Comparison of ENCODE assay signal across 28 mouse cellular contexts in the genomic region with DNA sequence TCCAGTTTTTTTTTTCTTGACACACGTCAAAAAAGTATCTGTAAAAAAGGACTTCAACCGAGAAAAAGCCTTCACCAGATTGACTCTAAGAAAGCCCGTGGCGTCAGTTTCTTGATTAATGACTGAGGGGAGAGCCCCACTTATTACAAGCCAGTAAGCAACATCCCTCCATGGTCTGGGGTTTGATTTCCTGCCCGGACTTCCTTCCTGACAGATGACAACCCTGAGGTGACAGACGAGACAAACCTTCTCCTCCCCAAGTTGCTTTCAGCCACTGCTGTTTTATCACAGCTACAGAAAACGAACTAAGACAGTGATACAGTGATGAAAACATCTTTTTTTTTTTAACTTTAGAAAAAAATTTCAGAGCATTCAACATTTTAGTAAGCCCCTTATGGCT. TPM values are rescaled to one million over a fixed set of nuclear protein-coding genes. Genes with fewer than 3 reads are reported as not detected.
DNase-seq lines count a peak whose midpoint lies in the region; ATAC-seq lines count a peak whose summit lies in the region.
"Had no signal": no experiment of that assay in that cellular context is flagged by ENCODE, and none has a peak within 500 bp of the region (broad histone marks: within the 10 kb centered on the region; RNA-seq: fewer than 3 reads in every experiment).

No protein-coding gene starts in this region.

- H3K27ac ChIP-seq in liver, embryonic 11.5 days (ENCODE audit: low read depth, low read length) = no peak overlapping the region
- H3K27ac ChIP-seq: embryonic facial prominence, embryonic 13.5 days; forebrain, embryonic 12.5 days; hindbrain, embryonic 13.5 days; intestine, embryonic 15.5 days; layer of hippocampus, adult 2 months; limb, embryonic 13.5 days; liver, embryonic 14.5 days; midbrain, embryonic 12.5 days had no signal

- no peaks in the 10 kb centered on the region for H3K36me3 ChIP-seq in liver, embryonic 11.5 days (ENCODE audit: control insufficient read depth, insufficient read depth, low read length)
- H3K36me3 ChIP-seq: embryonic facial prominence, embryonic 13.5 days; forebrain, embryonic 12.5 days; intestine, embryonic 15.5 days; limb, embryonic 13.5 days; midbrain, embryonic 12.5 days had no signal

- H3K9me3 ChIP-seq in liver, embryonic 11.5 days (ENCODE audit: control insufficient read depth, low read length) = no peaks in the 10 kb centered on the region
- H3K9me3 ChIP-seq: embryonic facial prominence, embryonic 13.5 days; forebrain, embryonic 12.5 days; G1E; hindbrain, embryonic 13.5 days; intestine, embryonic 15.5 days; limb, embryonic 13.5 days; midbrain, embryonic 12.5 days had no signal

- no peak overlapping the region for H3K4me3 ChIP-seq in liver, embryonic 11.5 days (ENCODE audit: low read depth, low read length)
- H3K4me3 ChIP-seq: embryonic facial prominence, embryonic 13.5 days; erythroblast, embryonic 14.5 days; forebrain, embryonic 12.5 days; hindbrain, embryonic 13.5 days; intestine, embryonic 15.5 days; layer of hippocampus, adult 2 months; limb, embryonic 13.5 days; midbrain, embryonic 12.5 days had no signal

- no peak overlapping the region for H3K4me2 ChIP-seq in liver, embryonic 11.5 days
- H3K4me2 ChIP-seq: embryonic facial prominence, embryonic 13.5 days; forebrain, embryonic 12.5 days; heart, embryonic 11.5 days; hindbrain, embryonic 13.5 days; intestine, embryonic 15.5 days; limb, embryonic 13.5 days; midbrain, embryonic 12.5 days had no signal

- H3K4me1 ChIP-seq in liver, embryonic 11.5 days (replicated peaks; ENCODE audit: control insufficient read depth, insufficient read depth, low read length) = no peaks in the 10 kb centered on the region
- H3K4me1 ChIP-seq: forebrain, embryonic 12.5 days; intestine, embryonic 15.5 days; limb, embryonic 13.5 days; midbrain, embryonic 12.5 days had no signal

- DNase-seq in liver, embryonic 11.5 days (ENCODE audit: low spot score) = peak; percentile 11
- DNase-seq in liver = no peak
- DNase-seq in B cell, adult 2 months = peak; percentile 38 to 44
- peak; percentile 26 to 27 for DNase-seq in natural killer cell, adult 2 months (ENCODE audit: low spot score in 2 of 2)
- no peak for DNase-seq in spleen, postnatal 4 days (ENCODE audit: low spot score in 2 of 2)
- DNase-seq in thymus, postnatal 0 days (ENCODE audit: low spot score) = no peak
- DNase-seq: adrenal gland, postnatal 10 days; cerebellum, adult 18-20 months; cerebellum, postnatal 14 days; gastrocnemius, postnatal 25 days; heart, postnatal 14 days; kidney, adult 9 months; kidney, postnatal 14 days; layer of hippocampus, postnatal 36 days; lung, postnatal 14 days; thymus, postnatal 25 days had no signal

- H3K9ac ChIP-seq in liver, embryonic 11.5 days (ENCODE audit: low read depth, low read length) = no peak overlapping the region
- H3K9ac ChIP-seq: embryonic facial prominence, embryonic 13.5 days; forebrain, embryonic 12.5 days; hindbrain, embryonic 13.5 days; intestine, embryonic 15.5 days; limb, embryonic 13.5 days; liver, embryonic 14.5 days; midbrain, embryonic 12.5 days had no signal

- WGBS in liver, embryonic 11.5 days = 53% methylated on average over 7 of the region's 7 CpGs

- no peak for ATAC-seq in liver, embryonic 11.5 days (replicated peaks; ENCODE audit: low FRiP score)
- ATAC-seq in activated CD4-positive, CD25-positive, alpha-beta regulatory T cell, adult 4 months = peak; percentile 87
- ATAC-seq: intestine, embryonic 15.5 days had no signal

- no peaks in the 10 kb centered on the region for H3K27me3 ChIP-seq in liver, embryonic 11.5 days (replicated peaks; ENCODE audit: control insufficient read depth, insufficient read depth, low read length)
- H3K27me3 ChIP-seq: embryonic facial prominence, embryonic 13.5 days; forebrain, embryonic 12.5 days; hindbrain, embryonic 13.5 days; intestine, embryonic 15.5 days; limb, embryonic 13.5 days; midbrain, embryonic 12.5 days had no signal

RNA-seq across cellular contexts. Expression of gene Msrb3, which starts 14.9 kb away (rescaled TPM):
- 2.1 and 2.8 TPM in 2 replicates for polyA plus RNA-seq in liver, embryonic 11.5 days (2014; fragmentation: Nextera tagmentation; extraction: Ambion mirVana)
- polyA plus RNA-seq in activated CD4-positive, CD25-positive, alpha-beta regulatory T cell, adult 4 months (2017; shearing (Covaris generic)) = under 1 TPM; 0.38 to 0.66 TPM
- polyA plus RNA-seq in thymus, postnatal 0 days (2015; fragmentation: Nextera tagmentation; extraction: Ambion mirVana) = 2.3 and 3.3 TPM in 2 replicates
- polyA plus RNA-seq: erythroblast, embryonic 14.5 days; G1E had no signal

Comparison
In these comparisons a context has a peak if more than half of its experiments do, and no peak if none do; other contexts are left out.
1. DNase-seq: peak in liver, embryonic 11.5 days (single experiment), B cell, adult 2 months (2 of 2) and natural killer cell, adult 2 months (2 of 2); none in liver (single experiment), spleen, postnatal 4 days (0 of 2) and thymus, postnatal 0 days (single experiment).